Mouse (Mus musculus): ENCODE results near the gene Adipor2.

The Adipor2 gene

DNA sequence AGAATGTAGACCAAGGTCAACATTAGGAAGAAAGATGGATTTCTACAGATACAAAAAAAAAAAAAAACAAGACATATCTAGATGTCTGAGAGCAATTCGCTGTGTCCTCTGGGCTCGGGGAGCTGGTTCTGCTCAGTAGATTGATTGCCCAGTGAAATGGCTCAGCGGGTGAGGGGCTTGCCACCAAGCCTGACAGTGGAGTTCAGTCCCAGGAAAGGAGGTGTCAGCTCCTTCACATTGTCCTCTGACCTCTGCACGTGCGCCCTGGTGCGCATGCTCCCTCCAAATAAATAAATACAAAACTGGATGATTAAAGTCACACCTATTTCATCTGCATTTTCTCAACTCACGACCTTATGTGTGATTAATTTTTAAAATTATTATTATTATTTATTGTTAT is 1.9 kb upstream of the Adipor2 start:
- DNase-seq = no peak

DNA sequence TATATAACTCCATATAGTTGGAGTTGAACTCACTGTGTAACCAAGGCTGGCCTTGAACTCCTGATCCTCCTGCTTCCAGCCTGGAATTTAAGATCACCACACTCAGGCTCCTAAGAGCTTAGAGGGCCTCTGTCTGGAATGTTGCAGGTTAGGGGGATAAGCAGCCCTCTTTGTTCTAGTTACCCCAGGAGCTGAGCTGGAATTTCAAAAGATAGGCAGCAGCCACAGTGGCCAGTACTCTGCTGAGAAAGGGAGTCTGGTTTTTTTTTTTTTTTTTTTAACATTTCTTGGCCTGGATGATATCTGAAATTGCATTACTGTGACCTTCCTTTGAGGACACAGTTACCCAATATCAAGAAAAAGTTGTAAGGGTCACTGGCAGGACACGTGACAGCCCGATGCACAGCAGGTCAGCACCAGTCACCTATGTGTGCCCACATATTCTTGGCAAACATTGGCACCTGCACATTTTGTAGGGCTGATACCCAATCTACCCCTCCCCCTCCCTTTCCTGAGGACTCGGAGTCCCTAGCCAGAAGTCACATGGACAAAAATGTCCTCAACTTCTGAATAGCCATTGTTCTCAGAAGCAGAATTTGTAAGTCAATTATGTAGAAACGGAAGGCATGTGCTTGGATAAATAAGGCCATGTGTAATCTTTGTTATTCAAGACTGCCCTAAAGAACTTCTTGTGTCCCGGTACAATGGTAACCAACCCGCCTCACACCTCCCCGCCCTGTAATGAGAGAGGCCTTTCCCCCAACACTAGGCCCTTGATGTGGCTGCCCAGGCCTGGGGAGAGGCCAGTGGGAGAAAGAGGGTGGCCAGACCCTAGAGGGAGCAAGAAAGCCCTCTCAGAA is 1.1 kb upstream of the Adipor2 start:
- peak; percentile 12 for DNase-seq

GRCm38 (mm10) chr6:119417821-119418220 is 317 bp upstream of the Adipor2 start:
- DNase-seq = no peak

GRCm38 (mm10) chr6:119416643-119417042 is 861 bp downstream of the Adipor2 start:
- no peak for DNase-seq

DNA sequence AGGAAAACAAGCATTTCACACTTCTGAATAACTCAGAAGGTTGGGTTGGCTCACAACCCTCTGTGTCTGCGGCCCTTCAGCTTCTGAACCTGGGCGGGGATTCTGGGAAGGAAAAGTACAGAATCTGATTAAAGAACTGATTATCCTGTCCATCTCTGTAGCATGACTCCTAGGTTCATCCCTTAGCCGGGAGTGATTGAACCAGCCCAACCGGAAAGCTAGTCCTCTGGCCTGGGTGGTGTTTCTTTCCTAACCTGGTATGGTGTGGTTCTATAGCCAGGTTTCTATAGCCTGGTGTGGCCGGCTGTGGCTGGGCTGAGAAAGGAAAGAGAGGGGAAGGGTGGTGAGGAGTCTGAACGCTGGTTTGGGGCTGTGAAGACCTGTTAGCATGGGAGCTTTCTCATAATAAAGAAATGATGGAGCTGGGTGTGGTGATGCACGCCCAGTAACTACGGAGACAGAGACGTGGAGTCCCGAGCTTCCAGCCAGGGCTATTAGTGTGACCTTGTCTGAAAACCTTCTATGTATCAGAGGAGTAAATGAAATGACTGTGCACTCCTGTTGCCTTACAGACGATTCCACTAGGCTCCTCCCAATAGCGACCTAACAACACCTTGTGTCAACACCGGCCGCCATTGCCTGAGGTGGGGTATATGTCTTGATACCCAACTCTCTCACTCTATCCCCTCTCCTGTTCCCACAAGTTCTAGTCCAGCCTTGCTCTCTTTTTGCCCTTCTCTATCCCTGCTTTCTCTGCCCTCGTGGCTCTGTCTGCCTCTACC is 3.1 kb downstream of the Adipor2 start:
- DNase-seq = no peak

DNA sequence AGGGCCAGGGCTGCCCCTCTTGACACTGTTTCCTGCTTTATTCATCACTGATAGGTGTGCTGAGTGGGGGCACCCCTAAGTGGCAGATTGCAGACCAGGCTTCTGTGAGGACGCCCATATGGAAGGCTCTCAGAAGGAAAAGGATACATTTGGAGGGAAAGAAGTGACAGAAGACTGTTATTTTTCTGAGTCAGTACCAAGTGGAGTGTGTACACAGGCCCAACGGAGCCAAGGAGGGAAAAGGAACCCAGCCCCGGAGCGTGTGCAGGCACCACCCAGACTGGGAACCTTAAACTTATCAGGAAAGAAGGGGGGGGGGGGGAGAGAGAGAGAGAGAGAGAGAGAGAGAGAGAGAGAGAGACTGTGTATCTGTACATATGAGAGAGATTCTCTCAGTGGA is 4.9 kb downstream of the Adipor2 start:
- DNase-seq = no peak

- no peak for DNase-seq
Observed at GRCm38 (mm10) chr6:119411511-119411910, 6.0 kb downstream of the Adipor2 start.

DNA sequence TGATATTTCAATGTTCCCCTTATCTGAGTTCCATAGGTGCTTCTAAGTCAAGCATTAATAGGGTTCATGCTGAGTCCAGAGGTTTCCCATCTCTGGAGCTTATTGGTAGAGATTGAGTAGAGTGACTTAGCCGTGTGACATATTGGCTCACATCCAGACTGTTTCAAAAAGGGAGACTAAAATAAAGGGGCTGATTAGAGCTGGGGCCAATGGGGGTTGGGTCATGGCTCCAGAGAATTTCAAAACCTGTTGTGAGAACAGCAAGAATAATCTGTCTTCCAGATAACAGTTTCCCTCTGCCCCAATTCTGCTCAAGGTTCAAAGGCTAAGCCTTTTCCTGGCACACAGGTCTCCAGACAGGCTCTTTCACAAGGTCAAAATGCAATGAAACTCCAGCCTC is 7.7 kb downstream of the Adipor2 start:
- no peak for DNase-seq

DNA sequence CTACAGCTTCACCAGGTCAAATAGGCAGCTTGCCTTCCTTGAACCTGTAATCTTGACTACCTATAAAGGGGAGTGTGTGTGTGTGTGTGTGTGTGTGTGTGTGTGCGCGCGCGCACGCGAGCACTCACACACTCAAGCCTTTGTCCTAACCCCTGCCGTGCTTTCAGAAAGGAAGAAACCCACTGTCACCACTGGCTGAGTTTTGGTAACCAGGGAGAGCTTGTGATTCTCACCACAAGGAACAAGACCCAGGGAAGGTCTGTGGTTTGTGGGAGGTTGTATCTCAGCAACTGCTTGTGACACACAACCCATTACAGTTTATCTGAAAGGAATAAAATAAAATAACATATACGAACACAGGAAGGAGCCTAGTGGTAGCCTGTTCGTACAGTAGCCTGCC is 8.9 kb downstream of the Adipor2 start:
- no peak for DNase-seq

- DNase-seq = no peak
Observed at GRCm38 (mm10) chr6:119407818-119408217, 9.7 kb downstream of the Adipor2 start.

GRCm38 (mm10) chr6:119406528-119406927 is 11.0 kb downstream of the Adipor2 start:
- DNase-seq = no peak

DNA sequence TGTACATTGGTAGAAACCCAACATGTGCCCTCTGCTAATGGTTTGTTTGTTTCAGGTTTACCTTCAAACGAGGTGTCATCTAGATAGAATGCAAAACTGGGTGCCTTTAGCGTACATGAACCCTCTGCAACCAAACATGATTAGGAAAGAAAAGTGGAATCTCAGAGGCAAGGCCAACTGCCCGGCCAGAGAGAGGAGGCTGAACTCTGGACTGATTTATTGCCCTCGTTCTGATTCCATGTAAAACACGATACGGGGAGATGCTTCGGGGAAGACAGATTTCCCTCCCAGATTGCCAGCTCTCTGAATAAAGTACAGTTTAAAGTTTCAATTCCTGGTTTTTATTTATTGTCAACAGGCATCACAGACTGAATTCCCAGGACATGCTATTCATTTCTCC is 12.2 kb downstream of the Adipor2 start:
- no peak for DNase-seq

DNA sequence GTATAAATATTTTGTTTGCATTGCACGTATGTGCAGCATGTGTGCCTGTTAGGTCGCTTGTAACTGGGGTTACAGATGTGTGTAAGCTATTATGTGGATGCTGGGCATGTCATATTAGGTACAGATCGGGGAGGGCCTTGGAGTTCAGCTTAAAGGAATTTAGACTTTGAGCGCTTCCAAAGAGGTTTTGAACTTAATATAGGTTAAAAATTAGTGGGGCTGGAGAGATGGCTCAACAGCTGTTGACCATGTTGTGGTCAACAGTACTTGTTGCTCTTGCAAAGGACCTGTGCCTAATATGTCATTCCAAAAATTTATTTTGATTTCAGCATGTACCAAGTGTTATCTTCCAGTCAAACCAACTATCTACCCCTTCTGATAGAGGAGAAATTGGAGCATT is 12.7 kb downstream of the Adipor2 start:
- no peak for DNase-seq

DNA sequence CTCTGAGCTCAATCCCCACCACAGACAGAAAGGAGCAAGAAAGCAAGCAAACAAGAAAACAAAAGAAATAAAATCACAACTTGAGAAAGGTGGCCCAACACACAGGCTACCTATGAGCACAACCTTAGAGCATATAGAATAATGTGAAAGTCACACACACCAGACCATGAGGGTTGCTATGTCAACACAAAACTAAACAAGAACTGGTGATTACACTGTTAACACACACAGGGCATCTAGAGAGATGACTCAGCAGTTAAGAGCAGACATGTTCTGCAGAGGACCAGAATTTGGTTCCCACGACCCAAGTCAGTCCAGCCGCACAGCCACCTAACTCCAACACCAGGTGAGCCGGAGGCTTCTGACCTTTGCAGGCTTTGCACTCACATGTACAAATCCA is 14.5 kb downstream of the Adipor2 start:
- no peak for DNase-seq

DNA sequence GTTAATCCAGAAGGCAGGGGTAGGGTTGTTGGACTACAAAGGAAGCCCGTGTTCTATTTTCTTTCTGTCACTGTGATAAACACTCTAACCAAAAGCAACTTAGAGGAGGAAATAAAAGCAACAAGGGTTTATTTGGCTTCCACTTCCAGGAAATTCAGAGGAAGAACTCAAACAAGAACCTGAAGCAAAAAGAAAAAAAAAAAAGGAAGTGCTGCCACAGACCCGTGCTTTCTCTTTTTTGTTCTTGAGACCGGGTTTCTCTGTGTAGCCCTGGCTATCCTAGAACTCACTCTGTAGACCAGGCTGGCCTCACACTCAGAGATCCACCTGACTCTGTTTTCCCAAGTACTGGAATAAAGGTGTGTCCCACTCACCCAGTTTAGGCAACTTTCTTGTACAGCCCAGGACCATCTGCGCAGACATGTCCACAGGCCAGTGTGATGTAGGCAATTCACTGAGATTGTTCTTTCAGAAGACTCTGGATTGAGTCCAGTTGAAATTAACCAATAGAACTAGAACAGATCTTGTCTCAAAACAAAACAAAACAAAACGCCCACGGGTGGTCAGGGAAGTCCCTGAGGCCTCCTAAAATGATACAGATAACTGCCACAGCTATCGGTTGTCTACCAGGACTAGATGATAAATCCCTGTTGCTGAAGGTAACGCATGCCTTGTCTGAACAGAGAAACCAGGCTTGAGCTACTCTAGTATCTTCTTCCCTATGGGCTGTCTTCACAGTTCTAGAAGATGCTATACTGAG is 15.8 kb downstream of the Adipor2 start:
- no peak for DNase-seq

- DNase-seq = no peak
Observed at GRCm38 (mm10) chr6:119400649-119401048, 16.9 kb downstream of the Adipor2 start.

GRCm38 (mm10) chr6:119399371-119399770 is 18.1 kb downstream of the Adipor2 start:
- DNase-seq = no peak

DNA sequence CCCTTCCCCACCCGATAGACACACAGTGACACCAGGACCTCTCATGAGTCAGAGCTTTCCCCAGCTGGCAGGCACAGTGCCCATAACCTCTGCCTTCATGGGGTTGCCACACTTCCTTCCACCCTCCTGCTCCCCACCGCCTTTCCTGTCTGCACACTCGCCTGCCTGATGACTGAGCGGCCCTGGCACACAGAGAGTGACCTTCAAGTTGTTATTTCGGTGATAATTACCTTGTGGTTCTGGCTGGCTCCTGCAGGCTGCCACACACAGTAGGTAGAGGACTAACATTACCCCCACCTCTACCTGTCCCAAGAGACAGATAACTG is 21.2 kb downstream of the Adipor2 start:
- DNase-seq = peak; percentile 16

- no peak for DNase-seq
Observed at GRCm38 (mm10) chr6:119395421-119396308, 21.8 kb downstream of the Adipor2 start.

- no peak for DNase-seq
Observed at GRCm38 (mm10) chr6:119392836-119393235, 24.7 kb downstream of the Adipor2 start.

DNA sequence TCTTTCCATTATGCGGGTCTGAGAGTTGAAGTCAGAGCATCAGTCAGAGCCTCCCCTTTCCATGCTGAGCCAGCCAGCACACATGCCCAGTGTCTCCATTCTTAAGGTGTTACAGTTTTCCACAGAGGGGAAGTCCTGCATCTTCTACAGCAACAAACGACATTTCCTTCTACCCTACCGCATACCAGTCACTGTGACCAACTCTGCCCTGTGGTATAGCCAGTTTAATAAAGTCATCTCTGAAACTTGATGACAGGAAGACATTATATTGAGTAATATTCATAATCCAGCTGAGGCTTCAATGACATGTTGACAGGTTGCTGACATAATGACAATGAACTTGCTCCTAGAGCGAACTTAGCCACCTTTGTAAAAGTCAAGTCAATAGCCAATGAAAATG is 26.8 kb downstream of the Adipor2 start:
- no peak for DNase-seq

DNA sequence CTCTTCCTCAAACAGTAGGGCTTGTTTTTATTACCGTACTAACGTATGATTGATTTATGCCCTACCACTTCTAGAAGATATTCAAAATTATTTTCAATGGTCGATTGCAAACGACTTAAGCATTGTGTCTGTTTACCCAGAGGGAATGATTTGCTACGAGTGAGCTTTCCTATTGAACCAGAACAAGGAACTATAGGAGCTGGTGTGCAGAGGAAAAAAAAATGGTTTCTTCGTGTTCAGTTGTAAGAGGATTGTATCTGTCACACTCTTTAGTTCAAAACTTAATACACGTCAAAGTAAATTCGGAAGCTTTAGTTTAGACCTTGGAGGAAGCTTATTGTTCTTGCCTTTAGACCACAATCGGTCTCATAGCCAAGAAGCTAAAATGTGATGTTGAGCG is 28.4 kb downstream of the Adipor2 start:
- no peak for DNase-seq

DNA sequence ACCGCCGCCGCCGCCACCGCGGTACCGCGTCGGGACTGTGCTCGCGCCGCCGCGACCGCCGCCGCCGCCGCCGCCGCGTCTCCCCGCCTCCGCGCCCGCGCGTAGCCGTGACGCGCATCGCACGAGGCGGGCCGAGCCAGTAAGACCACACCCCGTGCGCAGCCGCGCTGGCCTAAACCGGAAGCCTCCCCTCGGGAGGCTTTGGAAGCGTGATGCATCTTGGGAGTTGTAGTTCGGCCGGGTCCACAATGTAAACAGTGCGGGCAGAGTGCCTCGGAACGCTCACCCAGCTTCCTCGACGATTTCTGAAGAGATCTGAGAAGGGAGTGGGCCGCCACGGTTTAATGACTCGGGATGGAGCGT is 28.9 kb downstream of the Adipor2 start:
- peak; percentile 95 for DNase-seq
